Mouse (Mus musculus): Measurements from ENCODE around the gene Prkd3.

The Prkd3 gene

DNA sequence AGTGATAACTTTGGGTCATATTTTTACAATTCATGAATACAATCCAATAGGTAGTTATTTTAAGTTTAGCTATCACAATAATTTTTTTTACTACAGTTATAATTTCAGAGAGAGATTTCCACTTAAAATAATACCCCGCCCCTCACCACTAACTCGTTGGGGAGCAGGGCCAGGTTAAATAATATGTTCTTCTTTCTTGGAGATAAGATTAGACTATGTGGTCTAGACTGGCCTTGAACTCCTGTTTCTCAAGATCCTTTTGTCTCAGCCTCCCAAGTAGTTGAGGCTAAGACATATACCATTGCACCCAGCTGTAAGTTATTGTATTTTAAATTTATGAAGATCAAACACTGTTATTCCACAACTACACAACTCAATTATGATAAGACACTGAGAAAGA, 7.0 kb downstream of the Prkd3 start:
- in situ Hi-C loops (cut with MboI; ENCODE audit: low sequenced_read_pairs) = no loop called here

DNA sequence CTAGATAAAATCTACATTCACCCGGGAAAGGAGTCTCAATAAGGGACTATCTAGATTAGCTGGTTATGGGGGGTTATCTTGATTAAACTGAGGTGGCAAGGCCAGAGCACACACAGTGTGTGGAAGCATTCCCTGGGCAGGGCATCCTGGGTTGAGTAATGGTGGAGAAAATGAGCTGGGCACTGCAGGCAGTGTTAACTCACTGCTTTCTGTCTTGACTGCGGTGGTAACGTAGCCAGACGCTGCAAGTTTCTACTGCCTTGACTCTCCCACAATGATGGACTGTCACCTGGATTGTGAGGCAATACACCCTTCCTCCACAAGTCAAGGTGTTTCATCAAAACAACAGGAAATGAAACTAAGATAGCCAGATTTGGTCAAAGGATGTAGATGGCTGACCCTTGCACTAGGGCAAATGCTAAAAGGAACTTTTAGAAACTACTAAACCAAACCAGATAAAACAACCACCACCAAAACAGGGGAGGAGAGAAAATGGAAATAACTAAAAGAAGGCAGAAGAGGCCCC, 20.8 kb downstream of the Prkd3 start:
- in situ Hi-C loops (cut with MboI; ENCODE audit: low sequenced_read_pairs) = no loop called here

- in situ Hi-C loops (cut with MboI; ENCODE audit: low sequenced_read_pairs) = no loop called here
Measured at GRCm38 (mm10) chr17:78999189-78999588, 21.4 kb downstream of the Prkd3 start.

GRCm38 (mm10) chr17:78998130-78998529, 22.5 kb downstream of the Prkd3 start:
- in situ Hi-C loops (cut with MboI; ENCODE audit: low sequenced_read_pairs) = no loop called here

DNA sequence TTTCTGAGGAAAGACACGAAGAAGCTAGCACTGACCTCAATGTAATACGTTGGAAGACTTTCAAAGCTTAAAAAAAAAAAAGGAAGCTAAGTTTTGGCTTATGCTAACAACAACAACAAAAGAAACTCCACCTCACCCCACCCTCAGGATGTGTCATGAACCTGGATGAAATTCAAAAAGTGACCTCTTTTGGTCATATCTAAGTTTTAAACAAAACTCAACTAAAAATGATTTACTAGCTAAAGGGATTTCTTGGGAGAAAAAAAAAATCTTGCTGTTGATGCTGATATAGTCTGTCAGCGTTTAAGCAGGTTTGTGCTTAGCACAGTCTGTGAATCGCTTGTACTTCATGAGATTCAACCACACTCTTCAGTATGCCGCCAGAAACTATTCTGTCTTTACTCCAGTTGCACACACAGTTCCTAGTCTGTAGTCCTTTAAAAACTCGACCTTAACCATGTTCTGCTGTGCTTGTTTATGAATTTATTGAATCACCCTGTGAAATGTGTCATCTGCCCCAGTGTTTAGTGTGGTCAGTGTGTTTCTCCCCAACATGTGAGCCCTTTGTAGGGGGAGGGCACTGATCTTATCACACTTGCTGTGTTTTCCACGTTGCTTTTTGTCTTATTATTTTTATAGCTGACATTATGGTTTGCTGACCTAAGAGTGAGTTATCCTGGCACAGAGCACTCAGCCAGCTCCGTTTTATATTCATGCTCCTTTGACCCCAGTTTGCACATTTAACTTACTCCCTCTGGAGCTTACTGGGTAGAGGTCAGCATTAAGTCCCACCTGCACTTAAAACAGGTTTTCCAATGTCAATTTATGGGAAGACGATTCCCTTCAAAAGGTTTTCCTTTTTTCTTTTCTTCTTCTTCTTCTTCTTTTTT, 25.4 kb downstream of the Prkd3 start:
- in situ Hi-C loops (cut with MboI; ENCODE audit: low sequenced_read_pairs) = no loop called here

DNA sequence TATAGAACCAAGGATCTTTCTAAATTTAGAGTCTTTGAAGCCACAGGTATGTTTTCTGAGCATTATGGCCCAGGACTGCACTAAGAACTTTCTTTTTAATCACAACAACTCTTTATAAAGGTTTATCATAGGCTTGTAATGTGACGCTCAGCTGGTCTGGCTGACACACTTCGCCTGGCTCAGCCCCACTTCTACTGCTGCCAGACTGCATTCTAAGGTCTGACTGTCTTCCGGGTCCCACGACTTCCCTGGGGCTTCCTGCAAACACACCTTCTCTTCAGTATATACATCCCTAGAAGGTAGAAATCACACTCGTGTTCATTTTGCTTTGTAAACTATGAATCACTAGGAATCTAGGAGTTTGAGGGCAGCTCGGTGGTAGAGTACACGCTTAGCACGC, 26.2 kb downstream of the Prkd3 start:
- in situ Hi-C loops (cut with MboI; ENCODE audit: low sequenced_read_pairs) = no loop called here

DNA sequence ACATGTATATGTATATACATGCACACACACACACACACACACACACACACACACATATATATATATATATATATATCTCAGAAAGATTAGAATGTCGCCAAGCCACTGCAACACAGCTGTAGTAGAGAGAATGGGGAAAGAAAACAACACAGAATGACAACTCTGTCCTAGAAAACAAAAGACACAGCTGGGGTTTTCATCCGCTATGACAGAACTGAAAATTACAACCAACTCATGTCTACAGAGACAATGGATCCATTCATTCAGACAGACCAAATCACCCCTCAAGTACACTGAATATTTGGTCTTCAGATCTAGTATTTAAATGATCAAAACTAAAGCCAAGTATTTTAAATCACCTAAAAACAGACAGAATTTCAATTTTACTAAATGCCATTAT, 26.9 kb downstream of the Prkd3 start:
- in situ Hi-C loops (cut with MboI; ENCODE audit: low sequenced_read_pairs) = no loop called here

- in situ Hi-C loops (cut with MboI; ENCODE audit: low sequenced_read_pairs) = no loop called here
Measured at GRCm38 (mm10) chr17:78992303-78993027, 28.2 kb downstream of the Prkd3 start.

- in situ Hi-C loops (cut with MboI; ENCODE audit: low sequenced_read_pairs) = no loop called here
Measured at GRCm38 (mm10) chr17:78991549-78991948, 29.1 kb downstream of the Prkd3 start.

- in situ Hi-C loops (cut with MboI; ENCODE audit: low sequenced_read_pairs) = no loop called here
Measured at GRCm38 (mm10) chr17:78989015-78989414, 31.6 kb downstream of the Prkd3 start.

DNA sequence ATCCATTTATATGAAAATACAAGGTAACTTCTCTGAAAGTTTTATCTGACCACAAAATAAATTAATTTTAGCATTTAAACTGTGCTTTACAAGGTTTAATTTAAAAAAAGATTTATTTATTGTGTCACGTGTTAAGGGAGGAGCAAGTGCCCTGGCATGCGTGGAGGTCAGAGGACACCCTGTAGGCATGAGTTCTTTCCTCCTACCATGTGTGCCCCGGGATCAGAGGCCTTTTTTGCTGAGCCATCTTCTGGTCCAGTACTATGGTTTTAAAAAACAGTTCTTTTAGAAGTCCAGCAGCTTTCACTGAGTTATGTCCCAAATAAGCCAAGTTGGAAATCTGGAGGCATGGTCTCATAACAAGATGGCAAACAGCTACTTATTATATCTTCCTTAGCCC, 36.9 kb downstream of the Prkd3 start:
- in situ Hi-C loops (cut with MboI; ENCODE audit: low sequenced_read_pairs) = no loop called here

- in situ Hi-C loops (cut with MboI; ENCODE audit: low sequenced_read_pairs) = no loop called here
Measured at GRCm38 (mm10) chr17:78983166-78983565, 37.5 kb downstream of the Prkd3 start.

DNA sequence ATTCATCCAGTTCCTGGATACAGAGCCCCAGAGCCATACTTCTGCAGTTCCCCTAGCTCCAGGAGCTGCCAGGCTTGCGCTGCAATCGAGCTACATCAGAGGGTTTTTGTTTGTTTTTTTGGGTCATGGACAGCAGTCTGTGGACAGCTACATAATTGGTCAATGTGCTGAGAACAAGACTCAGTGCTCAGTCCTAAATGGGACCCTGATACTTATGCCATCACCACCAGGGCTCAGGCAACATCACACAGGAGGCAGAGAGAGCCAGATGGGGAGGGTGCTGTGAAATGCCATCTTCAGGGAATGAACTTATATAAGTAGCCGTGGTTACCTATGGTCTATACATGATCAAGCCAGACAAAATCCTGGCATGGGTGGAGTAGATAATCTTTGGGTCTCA, 52.1 kb downstream of the Prkd3 start:
- in situ Hi-C loops (cut with MboI; ENCODE audit: low sequenced_read_pairs) = no loop called here

DNA sequence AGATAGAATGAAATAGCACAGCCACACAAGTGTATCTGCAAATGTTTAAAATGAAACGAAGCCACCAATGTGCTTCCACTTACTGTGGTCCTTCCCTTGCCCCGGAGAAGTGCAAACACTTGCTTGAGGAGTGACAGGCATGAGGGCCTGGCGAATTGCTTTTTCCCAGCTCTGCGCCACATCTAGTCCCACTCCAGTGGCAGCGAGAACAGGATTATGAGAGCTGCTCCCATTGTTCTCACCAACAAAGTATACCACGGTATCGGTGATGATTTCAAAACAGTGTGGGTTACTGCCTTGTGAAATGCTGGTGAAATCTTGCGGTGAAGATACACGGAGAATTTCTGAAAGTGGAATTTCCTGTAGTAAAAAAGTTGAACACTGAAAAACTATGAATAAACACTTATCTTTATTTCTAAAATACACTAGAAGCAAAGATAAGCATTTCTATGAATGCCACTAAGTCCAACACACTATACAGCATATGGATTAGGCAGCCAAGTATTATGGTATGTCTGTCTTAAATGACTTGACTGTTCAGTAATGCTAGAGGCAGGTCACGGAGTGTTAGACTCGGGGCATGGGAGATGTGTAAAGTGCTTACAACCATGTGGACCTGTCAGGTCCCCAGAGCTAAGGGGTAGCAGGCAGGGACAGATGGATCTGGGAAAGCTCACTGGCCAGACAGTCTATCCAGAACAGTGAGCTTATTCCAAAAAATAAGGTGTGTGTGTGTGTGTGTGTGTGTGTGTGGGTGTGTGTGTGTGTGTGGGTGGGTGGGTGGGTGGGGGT, 54.3 kb downstream of the Prkd3 start:
- in situ Hi-C loops (cut with MboI; ENCODE audit: low sequenced_read_pairs) = no loop called here

DNA sequence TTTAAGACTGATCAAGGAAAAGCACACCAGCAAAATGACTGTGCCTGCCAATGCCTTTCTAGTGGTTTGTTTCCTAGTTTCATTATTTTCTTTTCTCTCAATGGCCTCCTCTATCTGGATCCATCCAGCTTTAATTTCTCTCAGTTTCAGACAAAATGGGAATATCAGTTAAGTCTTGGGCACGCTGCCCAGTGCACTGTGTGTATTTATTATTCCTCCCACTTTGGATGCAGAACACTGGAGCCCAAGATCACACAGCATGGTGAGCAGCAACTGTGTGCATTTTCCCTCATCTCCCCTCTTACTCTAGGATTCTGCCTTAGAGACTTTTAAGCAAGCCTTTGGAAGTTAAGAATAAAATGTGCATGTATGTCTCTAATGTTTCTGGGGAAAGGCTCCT, 56.2 kb downstream of the Prkd3 start:
- in situ Hi-C loops (cut with MboI; ENCODE audit: low sequenced_read_pairs) = no loop called here

DNA sequence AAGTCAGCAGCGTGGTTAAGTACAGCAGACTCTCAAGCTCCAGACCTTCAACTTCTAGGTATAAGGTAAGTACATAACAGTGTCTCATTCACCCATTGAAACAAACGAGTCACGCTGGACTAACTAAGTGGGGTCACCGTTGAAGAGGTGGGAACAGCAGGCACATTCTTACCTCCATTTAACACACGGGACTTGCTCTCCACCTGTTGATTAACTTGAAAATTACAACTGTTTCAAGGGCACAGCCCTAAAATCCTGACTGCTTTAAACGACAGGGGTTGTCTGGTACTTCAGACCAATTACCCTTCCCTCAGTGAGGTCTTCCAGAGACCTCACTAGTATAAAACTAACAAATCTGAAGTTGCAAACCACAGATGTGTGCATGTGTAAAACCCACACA, 61.1 kb downstream of the Prkd3 start:
- in situ Hi-C loops (cut with MboI; ENCODE audit: low sequenced_read_pairs) = no loop called here

- in situ Hi-C loops (cut with MboI; ENCODE audit: low sequenced_read_pairs) = no loop called here
Measured at GRCm38 (mm10) chr17:78953240-78953639, 67.4 kb downstream of the Prkd3 start.

GRCm38 (mm10) chr17:78952070-78952469, 68.5 kb downstream of the Prkd3 start:
- in situ Hi-C loops (cut with MboI; ENCODE audit: low sequenced_read_pairs) = no loop called here

DNA sequence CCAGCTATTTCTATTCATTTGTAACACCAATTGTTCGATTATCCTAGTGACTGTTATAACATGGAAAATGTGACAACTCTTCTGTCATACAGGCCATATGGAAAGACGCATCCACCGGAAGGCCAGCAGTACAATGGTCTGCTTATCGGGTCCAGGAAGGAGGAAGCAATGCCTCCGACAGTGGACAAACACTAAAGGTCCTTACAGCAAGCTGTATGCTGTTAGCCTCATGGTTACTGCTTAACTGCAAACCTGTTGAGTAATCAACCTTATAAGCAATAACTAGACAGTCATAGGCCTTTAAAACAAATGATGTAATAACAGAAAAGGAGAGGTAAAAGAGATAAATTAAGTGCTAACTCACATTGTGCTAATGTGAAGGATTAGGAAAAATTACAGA, 69.4 kb downstream of the Prkd3 start:
- in situ Hi-C loops (cut with MboI; ENCODE audit: low sequenced_read_pairs) = no loop called here

DNA sequence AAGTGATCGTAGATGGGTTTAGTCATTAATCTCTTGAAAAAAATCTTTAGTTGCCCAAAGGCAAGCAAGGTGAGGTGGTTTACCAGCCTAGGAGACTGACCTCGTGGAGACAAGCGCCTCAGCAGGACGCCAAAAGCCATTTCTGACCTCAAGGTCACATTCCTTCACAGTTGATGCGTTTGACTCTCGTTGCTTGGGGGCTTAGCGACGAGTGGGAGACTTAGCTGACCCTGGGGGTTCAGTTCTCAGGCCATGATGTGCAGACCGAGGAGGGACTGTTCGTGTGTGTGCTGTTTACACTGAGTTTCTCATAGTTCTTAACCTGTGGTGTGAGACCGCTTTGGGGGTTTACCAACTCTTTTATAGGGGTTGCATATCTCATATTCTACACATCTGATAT, 78.0 kb downstream of the Prkd3 start:
- in situ Hi-C loops (cut with MboI; ENCODE audit: low sequenced_read_pairs) = no loop called here

GRCm38 (mm10) chr17:78938927-78939326, 81.7 kb downstream of the Prkd3 start:
- in situ Hi-C loops (cut with MboI; ENCODE audit: low sequenced_read_pairs) = no loop called here
